Mouse (Mus musculus) right cerebral cortex, postnatal 14 days (tissue): ENCODE results near the gene Gm21883.
"Not testable (repeated sequence)": the region's sequence is repeated elsewhere in the genome, so short reads cannot be mapped to it uniquely, and the experiment has no call there.

Source experiments
- DNase-seq: peaks from one replicate; pipeline ENCODE4 v3.0.0; 2022

Gm21883 gene

GRCm38 (mm10) chrX:31574183-31574582 is at the start of gene Gm21883:
Gene Gm21883 (minus strand): TSS chrX:31574283.
- DNase-seq, result not testable (repeated sequence)

- not testable (repeated sequence) for DNase-seq
These were observed 44.7 kb upstream of the Gm21883 start, which contains the start of gene Spin2e for GRCm38 (mm10) chrX:31618820-31619219. Gene Spin2e (minus strand): TSS chrX:31618920.
